Mouse (Mus musculus) heart, postnatal 14 days (tissue): ENCODE results near the gene Dkc1. TPM values are rescaled to one million over a fixed set of nuclear protein-coding genes. Genes with fewer than 3 reads are reported as not detected.
"Not testable (repeated sequence)": the region's sequence is repeated elsewhere in the genome, so short reads cannot be mapped to it uniquely, and the experiment has no call there.

Experiments used
- DNase-seq, 2 experiments: peaks; one replicate each; pipeline ENCODE4 v3.0.0; 2021 to 2022
- intact Hi-C: fragments of 180-260 bp; cut with DNase I; formaldehyde crosslinking; loops from one replicate; pipeline ENCODE4 v1.15.1; 2025
- total RNA-seq, 2 experiments: library from RNA; stranded (reverse); gene quantifications; 2 replicates each; pipeline ENCODE4 v1.2.3; 2021

Gene Dkc1
- total RNA-seq, 2 experiments from 2014 or later, result 25.9 to 26.4 TPM

DNA sequence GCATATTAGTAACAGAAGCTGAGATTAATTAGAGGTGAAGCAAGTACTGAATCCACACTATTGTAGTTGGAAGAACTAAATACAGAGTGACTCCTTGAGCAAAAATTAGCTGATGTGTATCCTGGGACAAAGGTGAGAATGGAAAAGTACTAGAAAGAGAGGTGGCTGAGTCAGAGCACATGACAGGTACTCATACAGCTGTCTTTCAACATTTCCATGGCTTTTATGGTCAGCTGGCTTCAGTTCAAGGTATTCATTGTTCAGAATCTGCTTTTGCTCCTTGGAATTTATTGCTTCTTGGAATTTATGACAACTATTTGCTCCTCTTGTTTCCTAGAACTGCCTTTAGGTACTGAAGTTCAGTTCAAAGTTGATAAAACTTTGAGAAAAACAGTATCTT, 41.3 kb downstream of the Dkc1 start:
- intact Hi-C loops, result no loop called here

DNA sequence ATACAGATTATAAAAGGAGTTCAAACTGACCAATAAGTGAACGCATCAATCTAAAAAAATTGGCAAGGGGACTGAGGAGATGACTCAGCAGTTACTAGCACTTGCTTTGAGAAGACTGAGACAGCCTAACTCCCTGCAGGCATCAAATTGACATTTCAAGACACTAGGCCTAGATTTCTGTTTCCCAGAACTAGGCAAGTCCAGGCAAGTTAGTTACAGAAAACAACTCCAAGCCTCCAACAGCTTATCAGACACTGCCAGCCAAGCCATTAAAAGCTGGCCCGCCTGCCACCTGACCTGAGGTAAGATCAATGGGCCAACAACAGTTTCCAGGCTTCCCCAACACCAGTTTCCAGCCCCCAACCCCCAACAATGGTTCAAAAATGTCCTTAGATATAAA, 42.1 kb downstream of the Dkc1 start:
- DNase-seq, result no peak
- intact Hi-C loops, result no loop called here

More for the DNA sequence above, 41.3 kb downstream of the Dkc1 start:
- DNase-seq, result no peak

- no peak for DNase-seq
- intact Hi-C loops, result no loop called here
Measured at GRCm38 (mm10) chrX:75138182-75138581, 42.5 kb downstream of the Dkc1 start.

DNA sequence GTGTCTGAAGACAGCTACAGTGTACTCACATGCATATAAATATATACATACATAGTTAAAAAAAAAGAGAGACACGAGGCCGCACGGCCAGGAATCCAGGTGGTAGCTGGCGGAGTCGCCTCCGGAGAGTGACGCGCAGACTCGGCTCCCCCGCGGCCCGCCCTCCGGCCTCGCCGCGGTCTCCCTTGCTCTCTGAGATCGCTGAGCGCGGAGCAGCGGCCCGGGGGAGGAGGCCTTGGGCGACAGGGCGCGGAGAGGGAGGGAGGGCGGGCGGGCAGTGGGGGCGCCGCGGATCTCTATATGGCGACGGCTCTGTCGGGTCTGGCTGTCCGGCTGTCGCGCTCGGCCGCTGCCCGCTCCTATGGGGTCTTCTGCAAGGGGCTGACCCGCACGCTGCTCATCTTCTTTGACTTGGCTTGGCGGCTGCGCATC, 47.5 kb downstream of the Dkc1 start:
- DNase-seq, result peak; percentile 12 to 19

GRCm38 (mm10) chrX:75148414-75148813, 52.8 kb downstream of the Dkc1 start:
- intact Hi-C loops, result no loop called here
- DNase-seq, result no peak

More for the DNA sequence above, 47.5 kb downstream of the Dkc1 start:
- intact Hi-C loops, result not testable (repeated sequence)

DNA sequence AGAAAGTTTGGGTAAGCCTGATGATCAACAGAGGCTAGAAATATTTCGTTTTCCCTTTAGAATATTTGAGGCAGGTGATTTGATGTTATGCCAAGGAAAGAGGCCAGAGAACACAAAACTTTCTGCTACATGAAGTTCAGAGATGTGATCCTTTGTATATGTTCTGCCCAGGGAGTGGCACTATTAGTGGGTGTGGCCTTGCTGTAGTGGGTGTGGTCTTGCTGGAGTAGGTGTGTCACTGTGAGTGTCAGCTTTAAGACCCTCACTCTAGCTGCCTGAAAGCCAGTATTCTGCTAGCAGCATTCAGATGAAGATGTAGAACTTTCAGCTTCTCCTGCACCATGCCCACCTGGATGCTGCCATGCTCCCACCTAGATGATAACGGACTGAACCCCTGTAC, 54.6 kb downstream of the Dkc1 start:
- intact Hi-C loops, result no loop called here
- DNase-seq, result no peak

GRCm38 (mm10) chrX:75152249-75152648, 56.6 kb downstream of the Dkc1 start:
- DNase-seq, result no peak
- intact Hi-C loops, result no loop called here

GRCm38 (mm10) chrX:75155576-75156243, 60.1 kb downstream of the Dkc1 start:
- intact Hi-C loops, result no loop called here
- peak; percentile 43 to 60 for DNase-seq

Other genes starting within 250 kb of the Dkc1 start
- gene Gab3, start 10.4 kb upstream of the Dkc1 start, total RNA-seq, result 1 to 10 TPM; 2.2 to 2.4 TPM
- 10 to 100 TPM; 21.0 to 21.8 TPM for gene Mpp1, start 35.2 kb downstream of the Dkc1 start, total RNA-seq
- gene Smim9, start 67.9 kb downstream of the Dkc1 start, total RNA-seq, result not detected